Comparison of ENCODE assay signal across 21 mouse cellular contexts in the genomic region with DNA sequence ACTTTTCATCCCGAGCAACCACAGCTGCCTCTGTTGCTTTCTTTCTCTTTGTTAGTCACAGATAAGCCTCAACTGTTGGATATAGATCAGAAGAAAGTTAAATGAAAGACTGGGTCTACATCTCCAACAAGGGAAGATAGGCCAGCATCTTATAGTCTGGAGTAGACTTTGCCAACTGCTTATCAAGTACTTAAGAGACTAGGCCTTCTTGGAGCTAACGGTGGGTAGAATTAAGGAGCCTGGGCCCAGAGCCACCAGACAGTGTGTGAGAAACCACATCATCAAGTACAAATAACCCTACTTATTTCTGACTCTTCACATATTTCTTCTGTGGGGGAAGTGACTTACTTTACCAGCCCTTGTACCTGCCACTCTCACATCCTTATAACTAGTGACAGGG. TPM values are rescaled to one million over a fixed set of nuclear protein-coding genes. Genes with fewer than 3 reads are reported as not detected.
DNase-seq lines count a peak whose midpoint lies in the region; ATAC-seq and TF ChIP-seq lines count a peak whose summit lies in the region.
"Had no signal": no experiment of that assay in that cellular context is flagged by ENCODE, and none has a peak within 500 bp of the region (broad histone marks: within the 10 kb centered on the region; RNA-seq: fewer than 3 reads in every experiment).

No protein-coding gene starts in this region.

- peak overlapping the region; percentile 31; the same call in 1 of the 2 replicates for H3K27ac ChIP-seq in heart, embryonic 12.5 days (ENCODE audit: poor library complexity, severe bottlenecking)
- H3K27ac ChIP-seq in liver, embryonic 12.5 days = no peak overlapping the region
- no peak overlapping the region for H3K27ac ChIP-seq in liver, embryonic 14.5 days
- H3K27ac ChIP-seq: embryonic facial prominence, embryonic 10.5 days; forebrain, embryonic 13.5 days; hindbrain, postnatal 0 days; limb, embryonic 12.5 days; stomach, embryonic 15.5 days had no signal

- no peak overlapping the region for H3K4me2 ChIP-seq in heart, embryonic 12.5 days
- H3K4me2 ChIP-seq in liver, embryonic 12.5 days = no peak overlapping the region
- no peak overlapping the region for H3K4me2 ChIP-seq in liver, embryonic 14.5 days (ENCODE audit: low read depth)
- H3K4me2 ChIP-seq: forebrain, embryonic 13.5 days; limb, embryonic 12.5 days; lung, embryonic 14.5 days; midbrain, embryonic 11.5 days; stomach, embryonic 15.5 days had no signal

- TF ChIP-seq EP300 in liver, embryonic 14.5 days (IDR thresholded peaks at IDR 0.05; ENCODE audit: low read depth) = 0 out of 2 replicates have a peak, but pooled peaks have one; percentile 1

- H3K9me3 ChIP-seq in heart, embryonic 12.5 days (replicated peaks) = no peaks in the 10 kb centered on the region
- no peaks in the 10 kb centered on the region for H3K9me3 ChIP-seq in liver, embryonic 12.5 days (replicated peaks)
- H3K9me3 ChIP-seq in liver, embryonic 14.5 days (ENCODE audit: control insufficient read depth, low read length) = no peaks in the 10 kb centered on the region
- H3K9me3 ChIP-seq: embryonic facial prominence, embryonic 10.5 days; forebrain, embryonic 13.5 days; limb, embryonic 12.5 days; stomach, embryonic 15.5 days had no signal

- no peak overlapping the region for H3K9ac ChIP-seq in heart, embryonic 12.5 days
- no peak overlapping the region for H3K9ac ChIP-seq in liver, embryonic 12.5 days
- H3K9ac ChIP-seq in liver, embryonic 14.5 days (replicated peaks) = no peak overlapping the region
- H3K9ac ChIP-seq: forebrain, embryonic 13.5 days; limb, embryonic 12.5 days; lung, embryonic 14.5 days; stomach, embryonic 15.5 days had no signal

- H3K36me3 ChIP-seq in heart, embryonic 12.5 days = peaks cover 42% of the 10 kb centered on the region
- no peaks in the 10 kb centered on the region for H3K36me3 ChIP-seq in liver, embryonic 12.5 days
- no peaks in the 10 kb centered on the region for H3K36me3 ChIP-seq in liver, embryonic 14.5 days (replicated peaks; ENCODE audit: control insufficient read depth, insufficient read depth, low read depth)
- H3K36me3 ChIP-seq: embryonic facial prominence, embryonic 10.5 days; limb, embryonic 12.5 days; stomach, embryonic 15.5 days had no signal

- DNase-seq in heart, adult 9 months (ENCODE audit: low spot score in 2 of 2) = no peak
- no peak for DNase-seq in liver
- no peak for DNase-seq in liver, embryonic 14.5 days (ENCODE audit: low read depth in 3 of 3, low spot score in 3 of 3)
- DNase-seq in gastrocnemius, postnatal 10 days = no peak
- DNase-seq in adrenal gland, adult (ENCODE audit: inconsistent age in 2 of 2, low spot score in 1 of 2) = no peak
- DNase-seq: adrenal gland, postnatal 14 days; cerebellum, adult 11-12 months; cerebellum, postnatal 25 days; lung, embryonic 14.5 days; lung, postnatal 4 days; thymus, adult 18-20 months; thymus, postnatal 4 days had no signal

- ATAC-seq in heart, embryonic 12.5 days (ENCODE audit: insufficient number of reproducible peaks, low FRiP score) = no peak
- ATAC-seq in liver, embryonic 12.5 days = peak; percentile 49; the same call in 1 of the 2 replicates
- ATAC-seq in liver, embryonic 14.5 days (ENCODE audit: insufficient read depth) = peak; percentile 35; the same call in 1 of the 2 replicates
- ATAC-seq: forebrain, embryonic 13.5 days; hindbrain, postnatal 0 days; intestine, postnatal 0 days had no signal

- H3K4me1 ChIP-seq in heart, embryonic 12.5 days (replicated peaks) = peaks cover 23% of the 10 kb centered on the region
- peaks cover 10% of the 10 kb centered on the region for H3K4me1 ChIP-seq in liver, embryonic 12.5 days
- peaks cover 0 to 2% of the 10 kb centered on the region in 2 experiments; a peak in 1 of 4 replicates for H3K4me1 ChIP-seq in liver, embryonic 14.5 days (replicated peaks; ENCODE audit: control insufficient read depth in 2 of 2, insufficient read depth in 2 of 2, low read length in 1 of 2)
- H3K4me1 ChIP-seq: forebrain, embryonic 13.5 days; stomach, embryonic 15.5 days had no signal

- H3K27me3 ChIP-seq in heart, embryonic 12.5 days (replicated peaks) = no peaks in the 10 kb centered on the region
- no peaks in the 10 kb centered on the region for H3K27me3 ChIP-seq in liver, embryonic 12.5 days (replicated peaks)
- H3K27me3 ChIP-seq in liver, embryonic 14.5 days (ENCODE audit: control insufficient read depth, insufficient read depth, low read length) = no peaks in the 10 kb centered on the region
- H3K27me3 ChIP-seq: forebrain, embryonic 13.5 days; limb, embryonic 12.5 days; stomach, embryonic 15.5 days had no signal

- 31% methylated on average over 2 of the region's 2 CpGs for WGBS in heart, embryonic 12.5 days
- 35% methylated on average over 2 of the region's 2 CpGs for WGBS in liver, embryonic 12.5 days (ENCODE audit: insufficient replicate concordance)
- WGBS in liver, embryonic 14.5 days (ENCODE audit: insufficient replicate concordance) = 22% methylated on average over 2 of the region's 2 CpGs

- H3K4me3 ChIP-seq in heart, embryonic 12.5 days = no peak overlapping the region
- no peak overlapping the region for H3K4me3 ChIP-seq in liver, embryonic 12.5 days
- H3K4me3 ChIP-seq in liver, embryonic 14.5 days (ENCODE audit: insufficient read depth in 1 of 2, low read depth in 2 of 2, low read length in 2 of 2) = no peak overlapping the region
- H3K4me3 ChIP-seq: embryonic facial prominence, embryonic 10.5 days; forebrain, embryonic 13.5 days; limb, embryonic 12.5 days; stomach, embryonic 15.5 days had no signal

- no peak for TF ChIP-seq CTCF in liver, embryonic 14.5 days (IDR thresholded peaks at IDR 0.05; ENCODE audit: low read depth)

RNA-seq across cellular contexts. Expression of a gene that starts 37.4 kb away (rescaled TPM):
- 131 and 133 TPM in 2 replicates for polyA plus RNA-seq in heart, embryonic 12.5 days (2016; fragmentation: Nextera tagmentation; extraction: Ambion mirVana)
- 5.8 and 7.1 TPM in 2 replicates for polyA plus RNA-seq in liver, embryonic 12.5 days (2016; fragmentation: Nextera tagmentation; extraction: Ambion mirVana)
- 2.9 and 4.2 TPM in 2 replicates for polyA plus RNA-seq in liver, embryonic 14.5 days (2012; rRNA removed)
- polyA plus RNA-seq in liver, embryonic 14.5 days (2014; fragmentation: Nextera tagmentation; extraction: Ambion mirVana) = 6.0 and 8.3 TPM in 2 replicates
- total RNA-seq in gastrocnemius, postnatal 10 days (2021) = 1 to 10 TPM; 1.0 to 1.2 TPM

RNA-seq across cellular contexts. Expression of a gene that starts 52.3 kb away (rescaled TPM):
- polyA plus RNA-seq in heart, embryonic 12.5 days (2016; fragmentation: Nextera tagmentation; extraction: Ambion mirVana) = 51.2 and 54.3 TPM in 2 replicates
- polyA plus RNA-seq in liver, embryonic 12.5 days (2016; fragmentation: Nextera tagmentation; extraction: Ambion mirVana) = 60.1 and 61.0 TPM in 2 replicates
- 19.0 and 19.8 TPM in 2 replicates for polyA plus RNA-seq in liver, embryonic 14.5 days (2012; rRNA removed)
- polyA plus RNA-seq in liver, embryonic 14.5 days (2014; fragmentation: Nextera tagmentation; extraction: Ambion mirVana) = 27.4 and 28.2 TPM in 2 replicates
- total RNA-seq in gastrocnemius, postnatal 10 days (2021) = 10 to 100 TPM; 15.4 to 16.7 TPM

Comparison
In these comparisons a context has a peak if more than half of its experiments do, and no peak if none do; other contexts are left out.
1. RNA of a gene that starts 37.4 kb away (polyA plus RNA-seq): 131 to 133 TPM in heart, embryonic 12.5 days; 2.9 to 8.3 TPM in liver, embryonic 14.5 days and 5.8 to 7.1 TPM in liver, embryonic 12.5 days; every median in the first group is over 10 times any median in the second.